Mouse (Mus musculus) myocyte (in vitro differentiated cells): Measurements from ENCODE around the gene Eif2b5.

Experiments used
- CEBPB ChIP-seq: IDR thresholded peaks from 2 replicates; pipeline ENCODE4 v1.6.1; 2011; ENCODE audit warnings: mild to moderate bottlenecking, moderate library complexity; ENCODE audit not compliant: poor library complexity, insufficient read depth, severe bottlenecking
- E2F4 ChIP-seq: IDR thresholded peaks from one replicate; pipeline ENCODE4 v1.6.1; 2011; ENCODE audit warnings: mild to moderate bottlenecking, control low read depth, moderate library complexity; ENCODE audit not compliant: insufficient read depth
- POLR2A ChIP-seq: IDR thresholded peaks from one replicate; pipeline ENCODE4 v1.6.1; 2011; ENCODE audit warnings: low read depth, mild to moderate bottlenecking, control low read depth, moderate library complexity; ENCODE audit not compliant: insufficient read length
- SRF ChIP-seq: IDR thresholded peaks from one replicate; pipeline ENCODE4 v1.6.1; 2011; ENCODE audit warnings: low read depth; ENCODE audit not compliant: control insufficient read depth, insufficient read length

GRCm38 (mm10) chr16:20490581-20490980 is 8.0 kb upstream of the Eif2b5 start:
- TF ChIP-seq SRF (no peak), POLR2A (no peak), E2F4 (no peak), CEBPB (no peak)
